Mouse (Mus musculus): ENCODE results near the gene Insl3. TPM values are rescaled to one million over a fixed set of nuclear protein-coding genes. Genes with fewer than 3 reads are reported as not detected.
A peak's percentile ranks its signal among the peaks of the same experiment; 100 is the strongest.

The Insl3 gene
- polyA plus RNA-seq, 1 experiment from 2014 or later: 1.3 TPM

- peaks cover 30% of the 10 kb centered on the region for H3K27me3 ChIP-seq (replicated peaks; ENCODE audit: control insufficient read depth, insufficient read depth, low read length)
Observed at GRCm38 (mm10) chr8:71672168-71672735, 16.8 kb upstream of the Insl3 start.

GRCm38 (mm10) chr8:71674071-71674470 is 14.9 kb upstream of the Insl3 start:
- 71% methylated on average over 2 of the region's 2 CpGs for WGBS

More at GRCm38 (mm10) chr8:71672168-71672735, 16.8 kb upstream of the Insl3 start:
- Histone ChIP-seq H3K9me3 (ENCODE audit: control insufficient read depth, low read length) (no peaks in the 10 kb centered on the region), H3K27ac (ENCODE audit: low read depth, low read length) (no peak overlapping the region), H3K4me2 (peak overlapping the region; percentile 99), H3K36me3 (ENCODE audit: control insufficient read depth, insufficient read depth, low read length) (no peaks in the 10 kb centered on the region), H3K9ac (ENCODE audit: low read depth, low read length) (peak overlapping the region; percentile 15; the same call in 1 of the 2 replicates), H3K4me1 (replicated peaks; ENCODE audit: control insufficient read depth, insufficient read depth, low read length) (peaks cover 31% of the 10 kb centered on the region), H3K4me3 (ENCODE audit: low read depth, low read length) (peak overlapping the region; percentile 63)
- no peak for DNase-seq (ENCODE audit: low spot score)
- WGBS: 66% methylated on average over 6 of the region's 6 CpGs
- no peak for ATAC-seq (replicated peaks; ENCODE audit: low FRiP score)

GRCm38 (mm10) chr8:71675456-71676019 is 13.5 kb upstream of the Insl3 start:
- DNase-seq (ENCODE audit: low spot score) (no peak), ATAC-seq (replicated peaks; ENCODE audit: low FRiP score) (no peak)
- 40% methylated on average over 9 of the region's 9 CpGs for WGBS
- peaks cover 13% of the 10 kb centered on the region for H3K4me1 ChIP-seq (replicated peaks; ENCODE audit: control insufficient read depth, insufficient read depth, low read length)
- H3K9ac ChIP-seq (ENCODE audit: low read depth, low read length): peak overlapping the region; percentile 75; the same call in 1 of the 2 replicates
- no peaks in the 10 kb centered on the region for H3K36me3 ChIP-seq (ENCODE audit: control insufficient read depth, insufficient read depth, low read length)
- H3K4me2 ChIP-seq: peak overlapping the region; percentile 80
- no peaks in the 10 kb centered on the region for H3K9me3 ChIP-seq (ENCODE audit: control insufficient read depth, low read length)
- peak overlapping the region; percentile 58 for H3K4me3 ChIP-seq (ENCODE audit: low read depth, low read length)
- H3K27me3 ChIP-seq (replicated peaks; ENCODE audit: control insufficient read depth, insufficient read depth, low read length): peaks cover 31% of the 10 kb centered on the region
- no peak overlapping the region for H3K27ac ChIP-seq (ENCODE audit: low read depth, low read length)

More at GRCm38 (mm10) chr8:71674071-71674470, 14.9 kb upstream of the Insl3 start:
- Histone ChIP-seq H3K36me3 (ENCODE audit: control insufficient read depth, insufficient read depth, low read length) (no peaks in the 10 kb centered on the region), H3K27ac (ENCODE audit: low read depth, low read length) (no peak overlapping the region), H3K9ac (ENCODE audit: low read depth, low read length) (no peak overlapping the region), H3K27me3 (replicated peaks; ENCODE audit: control insufficient read depth, insufficient read depth, low read length) (peaks cover 31% of the 10 kb centered on the region), H3K4me3 (ENCODE audit: low read depth, low read length) (no peak overlapping the region), H3K4me1 (replicated peaks; ENCODE audit: control insufficient read depth, insufficient read depth, low read length) (peaks cover 17% of the 10 kb centered on the region), H3K9me3 (ENCODE audit: control insufficient read depth, low read length) (no peaks in the 10 kb centered on the region), H3K4me2 (no peak overlapping the region)
- ATAC-seq (replicated peaks; ENCODE audit: low FRiP score) (no peak), DNase-seq (ENCODE audit: low spot score) (no peak)

- H3K27me3 ChIP-seq (replicated peaks; ENCODE audit: control insufficient read depth, insufficient read depth, low read length): peaks cover 32% of the 10 kb centered on the region
- peak within 1 kb of the TSS; percentile 80 for H3K4me2 ChIP-seq
- peak within 1 kb of the TSS; percentile 58 for H3K4me3 ChIP-seq (ENCODE audit: low read depth, low read length)
- H3K9ac ChIP-seq (ENCODE audit: low read depth, low read length): peak within 1 kb of the TSS; percentile 75
- peak within 1 kb of the TSS; percentile 1 for H3K27ac ChIP-seq (ENCODE audit: low read depth, low read length)
- 3% methylated on average over 40 of the region's 40 CpGs for WGBS
- H3K36me3 ChIP-seq (ENCODE audit: control insufficient read depth, insufficient read depth, low read length): no peaks in the 10 kb centered on the region
- DNase-seq (ENCODE audit: low spot score): peak; percentile 82
- peak; percentile 75 for ATAC-seq (replicated peaks; ENCODE audit: low FRiP score)
- peaks cover 9% of the 10 kb centered on the region for H3K4me1 ChIP-seq (replicated peaks; ENCODE audit: control insufficient read depth, insufficient read depth, low read length)
- no peaks in the 10 kb centered on the region for H3K9me3 ChIP-seq (ENCODE audit: control insufficient read depth, low read length)
Observed at GRCm38 (mm10) chr8:71676020-71676741, 12.8 kb upstream of the Insl3 start, which contains the start of gene Jak3. TSS of gene Jak3 (plus strand) at chr8:71676296.

GRCm38 (mm10) chr8:71676803-71677202 is 12.2 kb upstream of the Insl3 start:
- no peak for DNase-seq (ENCODE audit: low spot score)
- WGBS: 45% methylated on average over 9 of the region's 9 CpGs
- H3K36me3 ChIP-seq (ENCODE audit: control insufficient read depth, insufficient read depth, low read length): no peaks in the 10 kb centered on the region
- H3K27me3 ChIP-seq (replicated peaks; ENCODE audit: control insufficient read depth, insufficient read depth, low read length): peaks cover 38% of the 10 kb centered on the region
- peak overlapping the region; percentile 80 for H3K4me2 ChIP-seq
- H3K4me1 ChIP-seq (replicated peaks; ENCODE audit: control insufficient read depth, insufficient read depth, low read length): peaks cover 5% of the 10 kb centered on the region
- H3K4me3 ChIP-seq (ENCODE audit: low read depth, low read length): peak overlapping the region; percentile 58
- no peak for ATAC-seq (replicated peaks; ENCODE audit: low FRiP score)
- H3K9me3 ChIP-seq (ENCODE audit: control insufficient read depth, low read length): no peaks in the 10 kb centered on the region
- peak overlapping the region; percentile 75 for H3K9ac ChIP-seq (ENCODE audit: low read depth, low read length)
- peak overlapping the region; percentile 1 for H3K27ac ChIP-seq (ENCODE audit: low read depth, low read length)

- Histone ChIP-seq H3K27ac (ENCODE audit: low read depth, low read length) (no peak overlapping the region), H3K4me3 (ENCODE audit: low read depth, low read length) (peak overlapping the region; percentile 58; the same call in 1 of the 2 replicates)
Observed at GRCm38 (mm10) chr8:71677555-71677954, 11.5 kb upstream of the Insl3 start.

GRCm38 (mm10) chr8:71678216-71678615 is 10.8 kb upstream of the Insl3 start:
- H3K4me2 ChIP-seq: no peak overlapping the region

More at GRCm38 (mm10) chr8:71677555-71677954, 11.5 kb upstream of the Insl3 start:
- Histone ChIP-seq H3K9ac (ENCODE audit: low read depth, low read length) (no peak overlapping the region), H3K36me3 (ENCODE audit: control insufficient read depth, insufficient read depth, low read length) (no peaks in the 10 kb centered on the region), H3K27me3 (replicated peaks; ENCODE audit: control insufficient read depth, insufficient read depth, low read length) (peaks cover 46% of the 10 kb centered on the region), H3K4me1 (replicated peaks; ENCODE audit: control insufficient read depth, insufficient read depth, low read length) (peaks cover 3% of the 10 kb centered on the region), H3K9me3 (ENCODE audit: control insufficient read depth, low read length) (no peaks in the 10 kb centered on the region), H3K4me2 (peak overlapping the region; percentile 80)
- no peak for ATAC-seq (replicated peaks; ENCODE audit: low FRiP score)
- no peak for DNase-seq (ENCODE audit: low spot score)

GRCm38 (mm10) chr8:71679116-71679515 is 9.9 kb upstream of the Insl3 start:
- Histone ChIP-seq H3K36me3 (ENCODE audit: control insufficient read depth, insufficient read depth, low read length) (no peaks in the 10 kb centered on the region), H3K27ac (ENCODE audit: low read depth, low read length) (no peak overlapping the region), H3K4me2 (peak overlapping the region; percentile 44), H3K27me3 (replicated peaks; ENCODE audit: control insufficient read depth, insufficient read depth, low read length) (peaks cover 61% of the 10 kb centered on the region), H3K9ac (ENCODE audit: low read depth, low read length) (no peak overlapping the region), H3K4me1 (replicated peaks; ENCODE audit: control insufficient read depth, insufficient read depth, low read length) (peaks cover 3% of the 10 kb centered on the region), H3K4me3 (ENCODE audit: low read depth, low read length) (no peak overlapping the region; the same call in 1 of the 2 replicates), H3K9me3 (ENCODE audit: control insufficient read depth, low read length) (no peaks in the 10 kb centered on the region)
- WGBS: 52% methylated on average over 16 of the region's 16 CpGs
- DNase-seq (ENCODE audit: low spot score) (no peak), ATAC-seq (replicated peaks; ENCODE audit: low FRiP score) (no peak)

More at GRCm38 (mm10) chr8:71678216-71678615, 10.8 kb upstream of the Insl3 start:
- Histone ChIP-seq H3K9ac (ENCODE audit: low read depth, low read length) (no peak overlapping the region), H3K4me1 (replicated peaks; ENCODE audit: control insufficient read depth, insufficient read depth, low read length) (peaks cover 3% of the 10 kb centered on the region), H3K4me3 (ENCODE audit: low read depth, low read length) (no peak overlapping the region), H3K27ac (ENCODE audit: low read depth, low read length) (no peak overlapping the region), H3K36me3 (ENCODE audit: control insufficient read depth, insufficient read depth, low read length) (no peaks in the 10 kb centered on the region), H3K9me3 (ENCODE audit: control insufficient read depth, low read length) (no peaks in the 10 kb centered on the region), H3K27me3 (replicated peaks; ENCODE audit: control insufficient read depth, insufficient read depth, low read length) (peaks cover 52% of the 10 kb centered on the region)
- WGBS: 75% methylated on average over 4 of the region's 4 CpGs
- ATAC-seq (replicated peaks; ENCODE audit: low FRiP score) (no peak), DNase-seq (ENCODE audit: low spot score) (no peak)
